Mouse (Mus musculus): ENCODE results near the gene Slc9a1. TPM values are rescaled to one million over a fixed set of nuclear protein-coding genes. Genes with fewer than 3 reads are reported as not detected.

Gene Slc9a1
- polyA plus RNA-seq (2015; fragmentation: Nextera tagmentation; extraction: Ambion mirVana) = 5.7 and 6.1 TPM in 2 replicates

GRCm38 (mm10) chr4:133369553-133370297 lies at the start of gene Slc9a1:
Slc9a1 (plus strand) TSS chr4:133369706.
- Histone ChIP-seq H3K27ac (ENCODE audit: low read depth, low read length) (peak within 1 kb of the TSS; percentile 87), H3K9me3 (ENCODE audit: control insufficient read depth) (no peaks in the 10 kb centered on the region), H3K27me3 (replicated peaks; ENCODE audit: control insufficient read depth, insufficient read depth, low read length) (no peaks in the 10 kb centered on the region), H3K4me2 (replicated peaks; ENCODE audit: low read depth) (peak within 1 kb of the TSS; percentile 78), H3K36me3 (ENCODE audit: control insufficient read depth, insufficient read depth) (peaks cover 2% of the 10 kb centered on the region), H3K9ac (ENCODE audit: low read depth, low read length) (peak within 1 kb of the TSS; percentile 89), H3K4me3 (ENCODE audit: low read depth, low read length) (peak within 1 kb of the TSS; percentile 88), H3K4me1 (replicated peaks; ENCODE audit: control insufficient read depth, insufficient read depth, low read length) (peaks cover 19% of the 10 kb centered on the region; the same call in 1 of the 2 replicates)
- peak; percentile 96 for TF ChIP-seq CTCF (IDR thresholded peaks at IDR 0.05; ENCODE audit: low read depth)
- under 1% methylated on average over 40 of the region's 40 CpGs for WGBS
- peak; percentile 91 for ATAC-seq

GRCm38 (mm10) chr4:133328129-133328528 lies 41.4 kb upstream of the Slc9a1 start:
- WGBS = 55% methylated on average over 7 of the region's 7 CpGs
- H3K9me3 ChIP-seq (ENCODE audit: control insufficient read depth) = no peaks in the 10 kb centered on the region
- H3K27me3 ChIP-seq (replicated peaks; ENCODE audit: control insufficient read depth, insufficient read depth, low read length) = no peaks in the 10 kb centered on the region
- no peak for TF ChIP-seq CTCF (IDR thresholded peaks at IDR 0.05; ENCODE audit: low read depth)
- H3K9ac ChIP-seq (ENCODE audit: low read depth, low read length) = no peak overlapping the region
- no peak overlapping the region for H3K4me2 ChIP-seq (replicated peaks; ENCODE audit: low read depth)
- H3K4me3 ChIP-seq (ENCODE audit: low read depth, low read length) = no peak overlapping the region
- ATAC-seq = no peak
- H3K36me3 ChIP-seq (ENCODE audit: control insufficient read depth, insufficient read depth) = 0 out of 2 replicates have a peak, but pooled peaks cover 5% of the 10 kb centered on the region
- no peaks in the 10 kb centered on the region for H3K4me1 ChIP-seq (replicated peaks; ENCODE audit: control insufficient read depth, insufficient read depth, low read length)
- no peak overlapping the region for H3K27ac ChIP-seq (ENCODE audit: low read depth, low read length)

GRCm38 (mm10) chr4:133330296-133330695 lies 39.2 kb upstream of the Slc9a1 start:
- no peaks in the 10 kb centered on the region for H3K27me3 ChIP-seq (replicated peaks; ENCODE audit: control insufficient read depth, insufficient read depth, low read length)
- TF ChIP-seq CTCF (IDR thresholded peaks at IDR 0.05; ENCODE audit: low read depth) = no peak
- no peak overlapping the region for H3K27ac ChIP-seq (ENCODE audit: low read depth, low read length)
- no peaks in the 10 kb centered on the region for H3K9me3 ChIP-seq (ENCODE audit: control insufficient read depth)
- 68% methylated on average over 4 of the region's 4 CpGs for WGBS
- no peak overlapping the region for H3K9ac ChIP-seq (ENCODE audit: low read depth, low read length)
- no peak overlapping the region for H3K4me3 ChIP-seq (ENCODE audit: low read depth, low read length)
- no peak overlapping the region for H3K4me2 ChIP-seq (replicated peaks; ENCODE audit: low read depth)
- ATAC-seq = no peak; the same call in 1 of the 2 replicates
- H3K36me3 ChIP-seq (ENCODE audit: control insufficient read depth, insufficient read depth) = no peaks in the 10 kb centered on the region
- no peaks in the 10 kb centered on the region for H3K4me1 ChIP-seq (replicated peaks; ENCODE audit: control insufficient read depth, insufficient read depth, low read length)

GRCm38 (mm10) chr4:133333306-133333705 lies 36.2 kb upstream of the Slc9a1 start:
- no peaks in the 10 kb centered on the region for H3K4me1 ChIP-seq (replicated peaks; ENCODE audit: control insufficient read depth, insufficient read depth, low read length)
- H3K9me3 ChIP-seq (ENCODE audit: control insufficient read depth) = no peaks in the 10 kb centered on the region
- 57% methylated on average over 6 of the region's 6 CpGs for WGBS
- no peak overlapping the region for H3K27ac ChIP-seq (ENCODE audit: low read depth, low read length)
- H3K27me3 ChIP-seq (replicated peaks; ENCODE audit: control insufficient read depth, insufficient read depth, low read length) = no peaks in the 10 kb centered on the region
- H3K36me3 ChIP-seq (ENCODE audit: control insufficient read depth, insufficient read depth) = no peaks in the 10 kb centered on the region
- TF ChIP-seq CTCF (IDR thresholded peaks at IDR 0.05; ENCODE audit: low read depth) = no peak
- H3K4me2 ChIP-seq (replicated peaks; ENCODE audit: low read depth) = no peak overlapping the region
- no peak overlapping the region for H3K4me3 ChIP-seq (ENCODE audit: low read depth, low read length)
- ATAC-seq = no peak
- H3K9ac ChIP-seq (ENCODE audit: low read depth, low read length) = no peak overlapping the region

- 10% methylated on average over 14 of the region's 14 CpGs for WGBS
- Histone ChIP-seq H3K9me3 (ENCODE audit: control insufficient read depth) (no peaks in the 10 kb centered on the region), H3K4me1 (replicated peaks; ENCODE audit: control insufficient read depth, insufficient read depth, low read length) (no peaks in the 10 kb centered on the region), H3K27ac (ENCODE audit: low read depth, low read length) (no peak overlapping the region), H3K27me3 (replicated peaks; ENCODE audit: control insufficient read depth, insufficient read depth, low read length) (no peaks in the 10 kb centered on the region), H3K36me3 (ENCODE audit: control insufficient read depth, insufficient read depth) (no peaks in the 10 kb centered on the region), H3K4me3 (ENCODE audit: low read depth, low read length) (peak overlapping the region; percentile 84), H3K9ac (ENCODE audit: low read depth, low read length) (peak overlapping the region; percentile 71), H3K4me2 (replicated peaks; ENCODE audit: low read depth) (peak overlapping the region; percentile 97)
- ATAC-seq = no peak
- TF ChIP-seq CTCF (IDR thresholded peaks at IDR 0.05; ENCODE audit: low read depth) = no peak
Observed at GRCm38 (mm10) chr4:133337833-133338520, 31.5 kb upstream of the Slc9a1 start.

- WGBS = 2% methylated on average over 37 of the region's 39 CpGs
- peak; percentile 34 for ATAC-seq
Observed at GRCm38 (mm10) chr4:133338521-133339095, 30.9 kb upstream of the Slc9a1 start.

More at GRCm38 (mm10) chr4:133338521-133339095, 30.9 kb upstream of the Slc9a1 start:
- TF ChIP-seq CTCF (IDR thresholded peaks at IDR 0.05; ENCODE audit: low read depth) = no peak
- peak overlapping the region; percentile 71 for H3K9ac ChIP-seq (ENCODE audit: low read depth, low read length)
- no peaks in the 10 kb centered on the region for H3K9me3 ChIP-seq (ENCODE audit: control insufficient read depth)
- H3K4me2 ChIP-seq (replicated peaks; ENCODE audit: low read depth) = peak overlapping the region; percentile 97
- H3K4me3 ChIP-seq (ENCODE audit: low read depth, low read length) = peak overlapping the region; percentile 84
- no peaks in the 10 kb centered on the region for H3K36me3 ChIP-seq (ENCODE audit: control insufficient read depth, insufficient read depth)
- H3K27me3 ChIP-seq (replicated peaks; ENCODE audit: control insufficient read depth, insufficient read depth, low read length) = no peaks in the 10 kb centered on the region
- no peaks in the 10 kb centered on the region for H3K4me1 ChIP-seq (replicated peaks; ENCODE audit: control insufficient read depth, insufficient read depth, low read length)
- H3K27ac ChIP-seq (ENCODE audit: low read depth, low read length) = peak overlapping the region; percentile 69

Data from intestine, postnatal 0 days (tissue).